Mouse (Mus musculus): ENCODE measurements around the gene Coq10a. TPM values are rescaled to one million over a fixed set of nuclear protein-coding genes. Genes with fewer than 3 reads are reported as not detected.
"Not testable (repeated sequence)": the region's sequence is repeated elsewhere in the genome, so short reads cannot be mapped to it uniquely, and the experiment has no call there.

Coq10a gene
- polyA plus RNA-seq, 1 experiment from 2014 or later = 12.9 TPM

DNA sequence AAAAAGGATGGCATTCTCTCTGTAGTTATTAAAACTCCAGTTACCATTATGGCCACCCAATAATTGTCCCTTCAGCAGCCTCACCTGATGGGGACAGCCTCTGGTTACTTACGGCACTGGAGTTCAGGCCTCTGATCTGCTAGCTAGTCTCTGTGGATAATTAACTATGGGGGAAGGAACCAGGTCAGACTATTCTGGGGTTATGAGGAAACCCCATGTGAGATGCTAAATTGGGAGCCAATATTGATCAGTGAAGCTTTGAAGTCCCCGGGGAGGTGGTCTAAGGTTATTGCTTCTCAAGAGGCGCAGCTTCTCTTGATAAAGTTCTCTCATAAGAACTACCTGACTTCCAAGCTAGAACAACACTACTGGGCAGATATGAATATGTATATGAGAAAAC, 32.6 kb downstream of the Coq10a start:
- Histone ChIP-seq H3K4me2 (replicated peaks; ENCODE audit: low read depth) (no peak overlapping the region), H3K36me3 (ENCODE audit: control insufficient read depth, insufficient read depth, low read length) (no peaks in the 10 kb centered on the region), H3K27me3 (ENCODE audit: control insufficient read depth, insufficient read depth, low read length) (no peaks in the 10 kb centered on the region), H3K4me3 (ENCODE audit: low read depth, low read length) (no peak overlapping the region), H3K27ac (replicated peaks) (no peak overlapping the region), H3K9me3 (ENCODE audit: control insufficient read depth, low read length) (no peaks in the 10 kb centered on the region), H3K9ac (ENCODE audit: low read length) (no peak overlapping the region), H3K4me1 (replicated peaks; ENCODE audit: control insufficient read depth, insufficient read depth) (peaks cover 3% of the 10 kb centered on the region; the same call in 1 of the 2 replicates)
- no peak for ATAC-seq (ENCODE audit: low FRiP score, low TSS enrichment)
- no peak for DNase-seq (ENCODE audit: low spot score)
- WGBS = 89% methylated on average over 3 of the region's 3 CpGs
- TF ChIP-seq EP300 (optimal IDR thresholded peaks at IDR 0.05) (no peak), CTCF (IDR thresholded peaks at IDR 0.05; ENCODE audit: low read depth) (no peak)

DNA sequence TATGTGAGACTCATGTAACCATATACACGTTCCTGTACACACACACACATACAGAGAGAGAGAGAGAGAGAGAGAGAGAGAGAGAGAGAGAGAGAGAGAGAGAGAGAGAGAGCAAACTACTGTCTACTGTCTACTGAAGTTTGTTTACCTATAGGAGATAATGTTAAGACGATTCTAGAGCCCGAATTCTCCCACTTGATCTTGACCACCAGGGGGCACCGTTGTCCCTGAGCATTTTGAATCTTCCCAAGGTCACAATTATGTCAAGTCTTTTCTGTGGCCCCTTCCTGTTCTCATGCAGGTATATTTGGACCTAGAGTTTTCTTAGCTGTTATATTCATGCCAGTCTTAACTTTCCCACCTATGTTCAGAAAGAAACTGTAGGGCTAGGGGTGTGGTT, 33.2 kb downstream of the Coq10a start:
- ATAC-seq (ENCODE audit: low FRiP score, low TSS enrichment) (no peak), DNase-seq (ENCODE audit: low spot score) (peak; percentile 78)
- Histone ChIP-seq H3K9me3 (ENCODE audit: control insufficient read depth, low read length) (no peaks in the 10 kb centered on the region), H3K4me1 (replicated peaks; ENCODE audit: control insufficient read depth, insufficient read depth) (peaks cover 3% of the 10 kb centered on the region; the same call in 1 of the 2 replicates), H3K36me3 (ENCODE audit: control insufficient read depth, insufficient read depth, low read length) (no peaks in the 10 kb centered on the region), H3K4me2 (replicated peaks; ENCODE audit: low read depth) (no peak overlapping the region), H3K4me3 (ENCODE audit: low read depth, low read length) (no peak overlapping the region), H3K27me3 (ENCODE audit: control insufficient read depth, insufficient read depth, low read length) (no peaks in the 10 kb centered on the region), H3K9ac (ENCODE audit: low read length) (no peak overlapping the region), H3K27ac (replicated peaks) (no peak overlapping the region)
- TF ChIP-seq EP300 (optimal IDR thresholded peaks at IDR 0.05) (no peak), CTCF (IDR thresholded peaks at IDR 0.05; ENCODE audit: low read depth) (peak; percentile 91)
- 2% methylated on average over 4 of the region's 4 CpGs for WGBS

DNA sequence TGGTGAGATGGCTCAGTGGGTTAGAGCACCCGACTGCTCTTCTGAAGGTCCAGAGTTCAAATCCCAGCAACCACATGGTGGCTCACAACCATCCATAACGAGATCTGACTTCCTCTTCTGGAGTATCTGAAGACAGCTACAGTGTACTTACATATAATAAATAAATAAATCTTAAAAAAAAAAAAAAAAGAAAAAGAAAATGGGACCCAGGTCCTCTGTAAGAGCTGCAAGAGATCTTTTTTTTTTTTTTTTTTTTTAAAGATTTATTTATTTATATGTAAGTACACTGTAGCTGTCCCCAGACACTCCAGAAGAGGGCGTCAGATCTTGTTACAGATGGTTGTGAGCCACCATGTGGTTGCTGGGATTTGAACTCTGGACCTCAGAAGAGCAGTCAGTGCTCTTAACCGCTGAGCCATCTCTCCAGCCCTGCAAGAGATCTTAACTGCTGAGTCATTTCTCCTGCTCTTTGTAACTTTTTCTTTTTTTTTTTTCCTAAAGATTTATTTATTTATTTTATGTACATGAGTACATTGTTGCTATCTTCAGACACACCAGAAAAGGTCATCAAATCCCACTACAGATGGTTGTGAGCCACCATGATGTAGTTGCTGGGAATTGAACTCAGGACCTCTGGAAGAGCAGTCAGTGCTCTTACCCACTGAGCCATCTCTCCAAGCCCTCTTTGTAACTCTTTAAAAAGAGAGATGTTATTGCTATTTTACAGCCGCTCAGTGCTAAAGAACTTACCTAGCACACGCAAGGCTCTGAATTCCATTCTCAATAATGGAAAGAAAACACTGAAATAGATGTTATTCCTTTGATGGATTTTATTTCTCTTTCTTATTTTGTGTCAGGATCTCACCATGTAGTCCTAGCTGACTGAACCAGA, 36.2 kb downstream of the Coq10a start:
- H3K4me3 ChIP-seq (ENCODE audit: low read depth, low read length); DNase-seq (ENCODE audit: low spot score); H3K36me3 ChIP-seq (ENCODE audit: control insufficient read depth, insufficient read depth, low read length); H3K4me2 ChIP-seq (replicated peaks; ENCODE audit: low read depth); H3K9ac ChIP-seq (ENCODE audit: low read length); H3K4me1 ChIP-seq (replicated peaks; ENCODE audit: control insufficient read depth, insufficient read depth); H3K27me3 ChIP-seq (ENCODE audit: control insufficient read depth, insufficient read depth, low read length); H3K27ac ChIP-seq (replicated peaks); ATAC-seq (ENCODE audit: low FRiP score, low TSS enrichment); H3K9me3 ChIP-seq (ENCODE audit: control insufficient read depth, low read length): not testable (repeated sequence)
- 79% methylated on average over 6 of the region's 6 CpGs for WGBS

DNA sequence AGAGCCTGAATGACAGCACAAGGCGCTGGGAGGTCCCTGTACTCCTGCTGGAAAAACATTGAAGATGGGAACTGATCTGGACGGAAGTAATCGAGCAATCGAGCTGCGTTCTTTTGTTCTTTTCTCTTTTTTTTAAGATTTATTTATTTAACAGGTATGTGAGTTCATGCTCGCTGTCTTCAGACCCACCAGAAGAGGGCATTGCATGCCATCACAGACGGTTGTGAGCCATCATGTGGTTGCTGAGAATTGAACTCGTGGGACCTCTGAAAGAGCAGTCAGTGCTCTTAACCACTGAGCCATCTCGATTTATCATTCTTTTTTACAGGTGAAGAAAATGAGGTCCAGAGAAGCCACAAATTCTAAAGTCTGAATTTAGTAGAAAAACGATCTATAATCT, 41.2 kb downstream of the Coq10a start:
- H3K4me3 ChIP-seq (ENCODE audit: low read depth, low read length) = no peak overlapping the region
- 86% methylated on average over 10 of the region's 10 CpGs for WGBS
- peaks cover 15% of the 10 kb centered on the region for H3K36me3 ChIP-seq (ENCODE audit: control insufficient read depth, insufficient read depth, low read length)
- peaks cover 4% of the 10 kb centered on the region; the same call in 1 of the 2 replicates for H3K4me1 ChIP-seq (replicated peaks; ENCODE audit: control insufficient read depth, insufficient read depth)
- TF ChIP-seq EP300 (optimal IDR thresholded peaks at IDR 0.05) (no peak), CTCF (IDR thresholded peaks at IDR 0.05; ENCODE audit: low read depth) (peak; percentile 45)
- no peak overlapping the region for H3K4me2 ChIP-seq (replicated peaks; ENCODE audit: low read depth)
- no peak for DNase-seq (ENCODE audit: low spot score)
- ATAC-seq (ENCODE audit: low FRiP score, low TSS enrichment) = no peak
- H3K27me3 ChIP-seq (ENCODE audit: control insufficient read depth, insufficient read depth, low read length) = no peaks in the 10 kb centered on the region
- no peak overlapping the region for H3K9ac ChIP-seq (ENCODE audit: low read length)
- H3K9me3 ChIP-seq (ENCODE audit: control insufficient read depth, low read length) = no peaks in the 10 kb centered on the region
- H3K27ac ChIP-seq (replicated peaks) = no peak overlapping the region

DNA sequence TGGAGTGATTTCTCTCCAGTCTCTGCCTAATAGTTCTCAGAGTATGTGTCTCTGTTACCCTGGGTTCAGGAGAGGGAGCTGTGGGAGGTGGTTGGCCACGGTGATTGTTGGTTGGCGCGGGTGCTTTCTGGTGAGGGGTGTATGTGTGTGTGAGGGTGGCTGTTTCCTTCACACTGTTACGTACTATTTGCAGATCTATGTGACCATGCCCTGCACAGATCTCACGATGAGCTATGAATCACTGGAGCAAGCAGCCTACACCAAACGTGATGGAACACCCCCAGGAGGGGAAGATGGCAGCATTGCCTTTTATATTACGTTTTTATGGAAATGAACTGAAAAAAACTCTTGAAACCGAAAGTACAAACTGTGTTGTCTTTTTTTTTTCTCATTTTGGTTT, 42.0 kb downstream of the Coq10a start:
- no peak overlapping the region for H3K4me3 ChIP-seq (ENCODE audit: low read depth, low read length)
- peaks cover 15% of the 10 kb centered on the region for H3K36me3 ChIP-seq (ENCODE audit: control insufficient read depth, insufficient read depth, low read length)
- DNase-seq (ENCODE audit: low spot score) = no peak
- peaks cover 4% of the 10 kb centered on the region; the same call in 1 of the 2 replicates for H3K4me1 ChIP-seq (replicated peaks; ENCODE audit: control insufficient read depth, insufficient read depth)
- TF ChIP-seq EP300 (optimal IDR thresholded peaks at IDR 0.05) (no peak), CTCF (IDR thresholded peaks at IDR 0.05; ENCODE audit: low read depth) (no peak)
- no peak overlapping the region for H3K9ac ChIP-seq (ENCODE audit: low read length)
- 93% methylated on average over 8 of the region's 8 CpGs for WGBS
- H3K9me3 ChIP-seq (ENCODE audit: control insufficient read depth, low read length) = no peaks in the 10 kb centered on the region
- no peaks in the 10 kb centered on the region for H3K27me3 ChIP-seq (ENCODE audit: control insufficient read depth, insufficient read depth, low read length)
- ATAC-seq (ENCODE audit: low FRiP score, low TSS enrichment) = no peak
- no peak overlapping the region for H3K4me2 ChIP-seq (replicated peaks; ENCODE audit: low read depth)
- H3K27ac ChIP-seq (replicated peaks) = no peak overlapping the region

DNA sequence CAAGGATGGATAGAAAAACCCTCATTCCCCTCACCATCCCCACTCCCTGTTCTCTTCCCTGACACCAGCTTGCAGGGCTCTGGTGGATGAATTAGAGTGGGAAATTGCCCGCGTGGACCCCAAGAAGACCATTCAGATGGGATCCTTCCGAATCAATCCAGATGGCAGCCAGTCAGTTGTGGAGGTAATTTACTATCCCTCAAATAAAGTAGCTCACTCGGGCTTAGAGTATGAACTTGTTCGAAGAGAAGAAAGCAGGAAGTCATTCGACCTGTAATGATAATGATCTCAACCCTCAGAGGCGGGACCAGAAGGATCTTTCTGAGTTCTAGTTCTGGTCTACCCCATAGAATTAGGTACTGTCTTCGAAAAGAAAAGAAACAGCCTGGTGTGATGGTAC, 45.3 kb downstream of the Coq10a start:
- ATAC-seq (ENCODE audit: low FRiP score, low TSS enrichment) (no peak), DNase-seq (ENCODE audit: low spot score) (no peak)
- peak overlapping the region; percentile 82 for H3K4me2 ChIP-seq (replicated peaks; ENCODE audit: low read depth)
- H3K27me3 ChIP-seq (ENCODE audit: control insufficient read depth, insufficient read depth, low read length) = no peaks in the 10 kb centered on the region
- TF ChIP-seq EP300 (optimal IDR thresholded peaks at IDR 0.05) (no peak), CTCF (IDR thresholded peaks at IDR 0.05; ENCODE audit: low read depth) (no peak)
- peak overlapping the region; percentile 76 for H3K4me3 ChIP-seq (ENCODE audit: low read depth, low read length)
- H3K27ac ChIP-seq (replicated peaks) = peak overlapping the region; percentile 97
- no peaks in the 10 kb centered on the region for H3K9me3 ChIP-seq (ENCODE audit: control insufficient read depth, low read length)
- WGBS = 61% methylated on average over 8 of the region's 8 CpGs
- H3K9ac ChIP-seq (ENCODE audit: low read length) = peak overlapping the region; percentile 98
- peaks cover 24% of the 10 kb centered on the region for H3K36me3 ChIP-seq (ENCODE audit: control insufficient read depth, insufficient read depth, low read length)
- H3K4me1 ChIP-seq (replicated peaks; ENCODE audit: control insufficient read depth, insufficient read depth) = peaks cover 4% of the 10 kb centered on the region; the same call in 1 of the 2 replicates
